Comparison of ENCODE assay signal across 10 mouse cellular contexts in genomic region chr6:30616491-30616941, GRCm38 (mm10). TPM values are rescaled to one million over a fixed set of nuclear protein-coding genes. Genes with fewer than 3 reads are reported as not detected.
DNase-seq lines count a peak whose midpoint lies in the region; ATAC-seq and TF ChIP-seq lines count a peak whose summit lies in the region.
"Had no signal": no experiment of that assay in that cellular context is flagged by ENCODE, and none has a peak within 500 bp of the region (broad histone marks: within the 10 kb centered on the region; RNA-seq: fewer than 3 reads in every experiment).

No protein-coding gene starts in this region.

- H3K36me3 ChIP-seq in heart, embryonic 16.5 days (ENCODE audit: control insufficient read depth, insufficient read depth), result no peaks in the 10 kb centered on the region
- no peaks in the 10 kb centered on the region for H3K36me3 ChIP-seq in embryonic facial prominence, embryonic 11.5 days (replicated peaks; ENCODE audit: control insufficient read depth, insufficient read depth, low read depth, low read length)
- no peaks in the 10 kb centered on the region for H3K36me3 ChIP-seq in hindbrain, postnatal 0 days (ENCODE audit: insufficient read depth, low read length)
- no peaks in the 10 kb centered on the region for H3K36me3 ChIP-seq in neural tube, embryonic 11.5 days (ENCODE audit: control insufficient read depth, insufficient read depth, low read length)
- H3K36me3 ChIP-seq: lung, embryonic 15.5 days had no signal

- no peak for ATAC-seq in heart, embryonic 16.5 days (replicated peaks; ENCODE audit: extremely low read depth, insufficient read depth, low FRiP score)
- ATAC-seq in embryonic facial prominence, embryonic 11.5 days (replicated peaks; ENCODE audit: insufficient number of reproducible peaks, low FRiP score, low TSS enrichment, low read depth), result peak; percentile 68
- ATAC-seq in hindbrain, postnatal 0 days, result no peak
- ATAC-seq in neural tube, embryonic 11.5 days (ENCODE audit: insufficient read depth, low FRiP score, low TSS enrichment), result no peak

- no peak overlapping the region for H3K27ac ChIP-seq in heart, embryonic 16.5 days (ENCODE audit: low read length)
- H3K27ac ChIP-seq in embryonic facial prominence, embryonic 11.5 days (replicated peaks; ENCODE audit: low read depth, low read length), result peak overlapping the region; percentile 85
- peak overlapping the region; percentile 54; the same call in 1 of the 2 replicates for H3K27ac ChIP-seq in hindbrain, postnatal 0 days
- peak overlapping the region; percentile 83 for H3K27ac ChIP-seq in neural tube, embryonic 11.5 days (ENCODE audit: low read depth, low read length)

- H3K9ac ChIP-seq in heart, embryonic 16.5 days (ENCODE audit: low read length), result 0 out of 2 replicates have a peak overlapping the region, but pooled peaks have one; percentile 12
- H3K9ac ChIP-seq in embryonic facial prominence, embryonic 11.5 days (replicated peaks; ENCODE audit: low read length), result peak overlapping the region; percentile 18; the same call in 1 of the 2 replicates
- no peak overlapping the region for H3K9ac ChIP-seq in hindbrain, postnatal 0 days (replicated peaks; ENCODE audit: low read length)
- H3K9ac ChIP-seq in neural tube, embryonic 11.5 days (ENCODE audit: low read length), result peak overlapping the region; percentile 32; the same call in 1 of the 2 replicates
- H3K9ac ChIP-seq: lung, embryonic 15.5 days had no signal

- 28% methylated on average over 8 of the region's 8 CpGs for WGBS in heart, embryonic 16.5 days
- under 1% methylated on average over 8 of the region's 8 CpGs for WGBS in embryonic facial prominence, embryonic 11.5 days
- WGBS in hindbrain, postnatal 0 days, result 11% methylated on average over 8 of the region's 8 CpGs
- WGBS in neural tube, embryonic 11.5 days, result 2% methylated on average over 8 of the region's 8 CpGs

- intact Hi-C loops in heart, postnatal 25 days (cut with DNase I), result no loop called here

- no peak for DNase-seq in heart, postnatal 25 days (ENCODE audit: low spot score)
- peak; percentile 73 for DNase-seq in embryonic facial prominence, embryonic 11.5 days (ENCODE audit: low spot score)
- no peak for DNase-seq in hindbrain, postnatal 0 days (ENCODE audit: low spot score)
- peak; percentile 60 for DNase-seq in neural tube, embryonic 11.5 days (ENCODE audit: low spot score)
- no peak for DNase-seq in left cerebral cortex, adult 18-20 months (ENCODE audit: low spot score in 2 of 2)
- no peak for DNase-seq in left cerebral cortex, adult 8-10 months (ENCODE audit: low spot score in 2 of 2)
- no peak for DNase-seq in adrenal gland, postnatal 36 days

- no peaks in the 10 kb centered on the region for H3K27me3 ChIP-seq in heart, embryonic 16.5 days (ENCODE audit: control insufficient read depth, insufficient read depth, low read length)
- no peaks in the 10 kb centered on the region for H3K27me3 ChIP-seq in embryonic facial prominence, embryonic 11.5 days (ENCODE audit: control insufficient read depth, insufficient read depth, low read length)
- no peaks in the 10 kb centered on the region for H3K27me3 ChIP-seq in hindbrain, postnatal 0 days (ENCODE audit: insufficient read depth, low read length)
- H3K27me3 ChIP-seq in neural tube, embryonic 11.5 days (ENCODE audit: control insufficient read depth, insufficient read depth, low read length), result no peaks in the 10 kb centered on the region
- H3K27me3 ChIP-seq: lung, embryonic 15.5 days had no signal

- TF ChIP-seq CTCF in hindbrain, postnatal 0 days (IDR thresholded peaks at IDR 0.05; ENCODE audit: low read depth), result no peak

- H3K4me3 ChIP-seq in heart, embryonic 16.5 days (ENCODE audit: low read length), result no peak overlapping the region
- H3K4me3 ChIP-seq in embryonic facial prominence, embryonic 11.5 days (ENCODE audit: low read depth, low read length), result no peak overlapping the region
- no peak overlapping the region for H3K4me3 ChIP-seq in hindbrain, postnatal 0 days (ENCODE audit: low read length)
- H3K4me3 ChIP-seq in neural tube, embryonic 11.5 days (ENCODE audit: low read depth, low read length), result no peak overlapping the region
- H3K4me3 ChIP-seq: lung, embryonic 15.5 days had no signal

- no peak overlapping the region for H3K4me2 ChIP-seq in heart, embryonic 16.5 days (ENCODE audit: low read depth, low read length)
- H3K4me2 ChIP-seq in embryonic facial prominence, embryonic 11.5 days (ENCODE audit: low read depth, low read length), result no peak overlapping the region
- H3K4me2 ChIP-seq in hindbrain, postnatal 0 days (ENCODE audit: low read depth, low read length), result peak overlapping the region; percentile 65; the same call in 1 of the 2 replicates
- peak overlapping the region; percentile 44 for H3K4me2 ChIP-seq in neural tube, embryonic 11.5 days (ENCODE audit: low read depth)
- H3K4me2 ChIP-seq: lung, embryonic 15.5 days had no signal

- no peaks in the 10 kb centered on the region for H3K9me3 ChIP-seq in heart, embryonic 16.5 days (replicated peaks; ENCODE audit: control insufficient read depth, low read length)
- no peaks in the 10 kb centered on the region for H3K9me3 ChIP-seq in embryonic facial prominence, embryonic 11.5 days (replicated peaks; ENCODE audit: control insufficient read depth, low read length)
- H3K9me3 ChIP-seq in hindbrain, postnatal 0 days (ENCODE audit: low read length), result no peaks in the 10 kb centered on the region
- H3K9me3 ChIP-seq in neural tube, embryonic 11.5 days (ENCODE audit: control insufficient read depth, low read length), result no peaks in the 10 kb centered on the region
- H3K9me3 ChIP-seq: lung, embryonic 15.5 days had no signal

- peaks cover 37% of the 10 kb centered on the region for H3K4me1 ChIP-seq in heart, embryonic 16.5 days (ENCODE audit: control insufficient read depth, insufficient read depth, low read length)
- peaks cover 20% of the 10 kb centered on the region for H3K4me1 ChIP-seq in embryonic facial prominence, embryonic 11.5 days (ENCODE audit: control insufficient read depth, insufficient read depth, low read length)
- peaks cover 11% of the 10 kb centered on the region; the same call in 1 of the 2 replicates for H3K4me1 ChIP-seq in hindbrain, postnatal 0 days (ENCODE audit: insufficient read depth, low read length)
- peaks cover 41% of the 10 kb centered on the region for H3K4me1 ChIP-seq in neural tube, embryonic 11.5 days (ENCODE audit: control insufficient read depth, insufficient read depth, low read length)

RNA-seq across cellular contexts. Expression of gene Cpa5, which starts 5.7 kb away (rescaled TPM):
- polyA plus RNA-seq in heart, embryonic 16.5 days (2015; fragmentation: Nextera tagmentation; extraction: Ambion mirVana), result 0.55 and 0.59 TPM in 2 replicates
- not detected for total RNA-seq in heart, postnatal 25 days (2021)
- polyA plus RNA-seq in embryonic facial prominence, embryonic 11.5 days (2014; fragmentation: Nextera tagmentation; extraction: Ambion mirVana), result 0.22 and 0.27 TPM in 2 replicates
- total RNA-seq in hindbrain, postnatal 0 days (2014; rRNA removed), result not detected in 2 replicates
- 0.14 TPM in 1 of 2 replicates, not detected in the other for polyA plus RNA-seq in hindbrain, postnatal 0 days (2015; fragmentation: Nextera tagmentation; extraction: Ambion mirVana)
- 0.50 TPM in 1 of 2 replicates, not detected in the other for polyA plus RNA-seq in neural tube, embryonic 11.5 days (2014; fragmentation: Nextera tagmentation; extraction: Ambion mirVana)
- total RNA-seq in left cerebral cortex, adult 18-20 months (2021), result not detected
- total RNA-seq in left cerebral cortex, adult 8-10 months (2022), result not detected
- not detected for total RNA-seq in adrenal gland, postnatal 36 days (2021)
- total RNA-seq: gastrocnemius, postnatal 36 days had no signal
- polyA plus RNA-seq: lung, embryonic 15.5 days had no signal

RNA-seq across cellular contexts. Expression of gene Cpa1, which starts 22.5 kb away (rescaled TPM):
- 6.5 and 7.2 TPM in 2 replicates for polyA plus RNA-seq in heart, embryonic 16.5 days (2015; fragmentation: Nextera tagmentation; extraction: Ambion mirVana)
- under 1 TPM in 1 of 2 experiments, not detected in 1; 0.16 TPM for total RNA-seq in heart, postnatal 25 days (2021)
- 0.17 and 0.21 TPM in 2 replicates for polyA plus RNA-seq in embryonic facial prominence, embryonic 11.5 days (2014; fragmentation: Nextera tagmentation; extraction: Ambion mirVana)
- 0.68 and 0.84 TPM in 2 replicates for total RNA-seq in hindbrain, postnatal 0 days (2014; rRNA removed)
- 0.40 and 0.68 TPM in 2 replicates for polyA plus RNA-seq in hindbrain, postnatal 0 days (2015; fragmentation: Nextera tagmentation; extraction: Ambion mirVana)
- polyA plus RNA-seq in neural tube, embryonic 11.5 days (2014; fragmentation: Nextera tagmentation; extraction: Ambion mirVana), result 0.35 TPM in 1 of 2 replicates, not detected in the other
- not detected for total RNA-seq in left cerebral cortex, adult 18-20 months (2021)
- not detected for total RNA-seq in left cerebral cortex, adult 8-10 months (2022)
- not detected for total RNA-seq in adrenal gland, postnatal 36 days (2021)
- total RNA-seq: gastrocnemius, postnatal 36 days had no signal

RNA-seq across cellular contexts. Expression of gene Cpa4, which starts 48.3 kb away (rescaled TPM):
- 1.3 and 1.7 TPM in 2 replicates for polyA plus RNA-seq in heart, embryonic 16.5 days (2015; fragmentation: Nextera tagmentation; extraction: Ambion mirVana)
- total RNA-seq in heart, postnatal 25 days (2021), result not detected
- 1.4 TPM in 2 replicates for polyA plus RNA-seq in embryonic facial prominence, embryonic 11.5 days (2014; fragmentation: Nextera tagmentation; extraction: Ambion mirVana)
- 0.11 and 0.16 TPM in 2 replicates for total RNA-seq in hindbrain, postnatal 0 days (2014; rRNA removed)
- polyA plus RNA-seq in hindbrain, postnatal 0 days (2015; fragmentation: Nextera tagmentation; extraction: Ambion mirVana), result 0.45 and 0.53 TPM in 2 replicates
- polyA plus RNA-seq in neural tube, embryonic 11.5 days (2014; fragmentation: Nextera tagmentation; extraction: Ambion mirVana), result 2.1 and 3.6 TPM in 2 replicates
- total RNA-seq in left cerebral cortex, adult 18-20 months (2021), result under 1 TPM; 0.19 to 0.21 TPM
- under 1 TPM; 0.17 to 0.39 (median 0.18) TPM for total RNA-seq in left cerebral cortex, adult 8-10 months (2022)
- 1 to 10 TPM; 1.1 to 1.2 TPM for total RNA-seq in adrenal gland, postnatal 36 days (2021)
- total RNA-seq: gastrocnemius, postnatal 36 days had no signal

Comparison
In these comparisons a context has a peak if more than half of its experiments do, and no peak if none do; other contexts are left out.
1. H3K4me2 ChIP-seq: peak in hindbrain, postnatal 0 days (single experiment) and neural tube, embryonic 11.5 days (single experiment); none in heart, embryonic 16.5 days (single experiment) and embryonic facial prominence, embryonic 11.5 days (single experiment).
2. DNase-seq: peak in embryonic facial prominence, embryonic 11.5 days (single experiment) and neural tube, embryonic 11.5 days (single experiment); none in heart, postnatal 25 days (single experiment), hindbrain, postnatal 0 days (single experiment), left cerebral cortex, adult 18-20 months (0 of 2), left cerebral cortex, adult 8-10 months (0 of 2) and adrenal gland, postnatal 36 days (0 of 2).